Mouse (Mus musculus): Measurements from ENCODE around the gene Tmed1. TPM values are rescaled to one million over a fixed set of nuclear protein-coding genes. Genes with fewer than 3 reads are reported as not detected.

Gene Tmed1
- polyA plus RNA-seq, 1 experiment from 2014 or later, result 108 TPM

DNA sequence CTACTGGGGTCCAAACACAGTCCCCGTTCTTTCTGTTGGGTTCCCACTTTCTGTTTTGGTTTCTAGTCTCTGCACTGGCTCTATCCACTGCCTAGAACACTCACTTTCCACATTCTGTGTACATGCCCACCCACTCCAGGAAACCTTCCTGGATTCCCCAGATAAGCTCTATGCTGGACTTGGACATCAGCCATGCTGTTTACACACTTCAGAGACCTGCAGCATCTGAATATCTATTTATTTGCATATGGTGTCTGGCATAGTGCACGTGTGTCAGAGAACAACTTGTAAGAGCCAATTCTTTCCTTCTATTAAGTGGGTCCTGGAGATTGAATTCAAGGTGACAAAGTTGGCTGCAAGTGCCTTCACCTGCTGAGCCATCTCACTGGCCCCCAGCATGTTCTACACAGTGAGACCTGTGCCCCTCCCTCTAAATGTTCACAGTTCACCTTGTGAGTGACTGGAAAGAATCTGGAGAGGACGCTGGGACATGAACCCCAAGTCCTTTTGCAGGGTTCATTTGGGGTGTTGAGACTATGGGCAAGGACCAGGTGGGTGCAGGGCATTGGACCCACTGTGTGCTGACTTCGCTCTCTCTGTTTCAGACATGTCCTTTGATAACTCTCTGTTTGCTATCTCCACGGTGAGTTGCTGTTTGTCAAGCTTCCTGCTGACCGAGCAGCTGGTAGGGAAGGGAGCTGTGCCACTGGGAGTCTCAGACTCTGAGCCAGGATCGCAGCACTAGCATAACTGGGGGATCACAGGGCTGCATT lies 30.1 kb upstream of the Tmed1 start:
- no peak for DNase-seq
- 67% methylated on average over 7 of the region's 7 CpGs for WGBS

DNA sequence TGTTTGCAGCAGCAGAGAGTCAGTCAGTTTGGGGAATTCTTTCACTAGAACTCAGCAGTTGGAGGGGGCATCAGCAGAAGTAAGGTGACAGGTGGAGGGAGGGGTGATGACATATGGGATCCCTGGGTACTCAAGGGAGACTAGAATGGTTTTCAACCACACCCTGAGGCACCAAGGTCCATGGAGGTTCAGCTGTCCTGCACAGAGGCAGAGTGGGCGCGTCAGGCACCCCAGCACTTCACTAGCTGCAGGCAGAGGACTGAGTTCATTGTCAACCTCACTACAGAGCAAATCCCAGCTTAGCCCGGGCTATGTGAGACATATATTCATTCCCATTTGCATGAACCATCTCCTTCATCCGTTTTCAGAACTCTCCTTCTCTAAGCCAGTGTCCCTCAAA lies 27.0 kb upstream of the Tmed1 start:
- H3K27me3 ChIP-seq (ENCODE audit: insufficient read depth, low read length), result no peaks in the 10 kb centered on the region
- no peak overlapping the region for H3K4me3 ChIP-seq (ENCODE audit: low read depth, low read length)
- H3K9ac ChIP-seq, result no peak overlapping the region
- no peaks in the 10 kb centered on the region for H3K36me3 ChIP-seq (ENCODE audit: insufficient read depth)
- H3K4me2 ChIP-seq, result no peak overlapping the region
- 67% methylated on average over 4 of the region's 4 CpGs for WGBS
- TF ChIP-seq CTCF (IDR thresholded peaks at IDR 0.05; ENCODE audit: low read depth), result no peak
- H3K27ac ChIP-seq (ENCODE audit: low read depth), result no peak overlapping the region
- no peak for ATAC-seq (ENCODE audit: insufficient read depth)
- no peak for DNase-seq
- no peaks in the 10 kb centered on the region for H3K4me1 ChIP-seq (ENCODE audit: insufficient read depth)
- no peaks in the 10 kb centered on the region for H3K9me3 ChIP-seq (ENCODE audit: low read depth, low read length)

More for the DNA sequence above, 30.1 kb upstream of the Tmed1 start:
- Histone ChIP-seq H3K27ac (ENCODE audit: low read depth) (no peak overlapping the region), H3K27me3 (ENCODE audit: insufficient read depth, low read length) (no peaks in the 10 kb centered on the region), H3K4me3 (ENCODE audit: low read depth, low read length) (no peak overlapping the region), H3K4me1 (ENCODE audit: insufficient read depth) (no peaks in the 10 kb centered on the region), H3K4me2 (no peak overlapping the region), H3K36me3 (ENCODE audit: insufficient read depth) (no peaks in the 10 kb centered on the region), H3K9ac (no peak overlapping the region), H3K9me3 (ENCODE audit: low read depth, low read length) (no peaks in the 10 kb centered on the region)
- ATAC-seq (ENCODE audit: insufficient read depth), result no peak
- no peak for TF ChIP-seq CTCF (IDR thresholded peaks at IDR 0.05; ENCODE audit: low read depth)

DNA sequence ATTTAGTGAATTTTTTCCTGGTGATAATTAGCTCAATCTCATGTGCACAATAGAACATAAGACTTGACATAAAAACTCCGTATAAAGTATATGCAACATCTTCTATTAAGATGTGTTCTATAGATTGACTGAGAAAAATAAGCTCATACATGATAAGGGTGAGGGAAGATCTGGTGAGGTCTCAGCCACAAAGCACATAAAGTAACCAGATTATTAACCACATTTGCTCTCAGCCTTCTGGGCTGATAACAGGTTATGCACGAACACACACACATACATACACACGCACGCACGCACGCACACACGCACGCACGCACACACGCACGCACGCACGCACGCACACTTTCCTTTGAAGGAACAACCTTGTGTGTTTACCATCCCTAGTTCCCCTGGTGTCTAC lies 26.4 kb upstream of the Tmed1 start:
- TF ChIP-seq CTCF (IDR thresholded peaks at IDR 0.05; ENCODE audit: low read depth), result no peak
- Histone ChIP-seq H3K4me2 (no peak overlapping the region), H3K4me3 (ENCODE audit: low read depth, low read length) (no peak overlapping the region), H3K27me3 (ENCODE audit: insufficient read depth, low read length) (no peaks in the 10 kb centered on the region), H3K9me3 (ENCODE audit: low read depth, low read length) (no peaks in the 10 kb centered on the region), H3K4me1 (ENCODE audit: insufficient read depth) (no peaks in the 10 kb centered on the region), H3K27ac (ENCODE audit: low read depth) (no peak overlapping the region), H3K36me3 (ENCODE audit: insufficient read depth) (no peaks in the 10 kb centered on the region), H3K9ac (no peak overlapping the region)
- 90% methylated on average over 14 of the region's 14 CpGs for WGBS
- ATAC-seq (ENCODE audit: insufficient read depth), result no peak
- DNase-seq, result no peak

DNA sequence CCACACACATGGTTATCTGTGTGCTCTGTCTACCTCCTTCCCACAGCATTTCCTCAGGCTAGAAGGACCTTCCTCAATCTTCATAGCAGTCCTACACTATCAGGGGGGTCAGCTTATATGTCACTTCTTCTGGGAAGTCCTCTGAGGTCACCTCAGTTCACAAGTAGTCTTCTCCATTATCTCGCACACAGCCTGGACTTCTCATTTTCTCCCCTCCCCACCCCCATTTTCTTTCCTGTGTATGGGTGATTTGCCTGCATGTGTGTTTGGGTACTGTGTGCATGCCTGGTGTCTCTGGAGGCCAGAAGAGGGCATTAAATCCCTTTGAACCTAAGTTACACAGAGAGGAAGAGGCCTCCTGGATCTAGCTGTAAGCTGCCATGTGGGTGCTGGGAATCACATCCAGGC lies 17.9 kb upstream of the Tmed1 start:
- H3K36me3 ChIP-seq (ENCODE audit: insufficient read depth), result no peaks in the 10 kb centered on the region
- WGBS, result 59% methylated on average over 1 of the region's 1 CpGs
- no peaks in the 10 kb centered on the region for H3K27me3 ChIP-seq (ENCODE audit: insufficient read depth, low read length)
- TF ChIP-seq CTCF (IDR thresholded peaks at IDR 0.05; ENCODE audit: low read depth), result no peak
- H3K4me3 ChIP-seq (ENCODE audit: low read depth, low read length), result no peak overlapping the region
- no peak overlapping the region for H3K27ac ChIP-seq (ENCODE audit: low read depth)
- no peak overlapping the region for H3K9ac ChIP-seq
- no peak overlapping the region for H3K4me2 ChIP-seq
- no peaks in the 10 kb centered on the region for H3K9me3 ChIP-seq (ENCODE audit: low read depth, low read length)
- H3K4me1 ChIP-seq (ENCODE audit: insufficient read depth), result no peaks in the 10 kb centered on the region
- ATAC-seq (ENCODE audit: insufficient read depth), result no peak
- DNase-seq, result no peak

DNA sequence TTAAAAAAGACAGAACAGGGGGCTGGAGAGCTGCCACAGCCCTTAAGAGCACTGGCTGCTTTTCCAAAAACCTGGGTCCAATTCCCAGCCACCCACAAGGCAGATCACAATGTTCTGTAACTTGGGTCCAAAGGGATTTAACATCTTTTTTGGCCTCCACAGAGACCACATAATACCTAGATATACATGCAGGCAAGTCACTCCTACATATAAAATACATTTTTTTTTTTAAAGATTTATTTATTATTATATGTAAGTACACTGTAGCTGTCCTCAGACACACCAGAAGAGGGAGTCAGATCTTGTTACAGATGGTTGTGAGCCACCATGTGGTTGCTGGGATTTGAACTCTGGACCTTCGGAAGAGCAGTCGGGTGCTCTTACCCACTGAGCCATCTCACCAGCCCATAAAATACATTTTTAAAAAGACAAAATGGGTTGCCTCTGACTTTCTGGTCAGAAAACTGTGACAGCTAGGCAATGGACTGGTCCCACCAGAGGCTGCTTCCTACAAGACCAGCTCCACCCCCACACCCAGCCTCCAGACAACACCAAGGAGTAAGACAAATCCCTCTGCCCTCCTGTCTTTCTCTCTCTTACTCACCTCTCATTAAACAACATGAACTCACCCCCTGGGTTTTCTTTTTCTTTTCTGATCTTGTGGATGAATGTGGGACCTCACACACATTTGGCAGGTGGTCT lies 17.2 kb upstream of the Tmed1 start:
- TF ChIP-seq CTCF (IDR thresholded peaks at IDR 0.05; ENCODE audit: low read depth), result no peak
- H3K27ac ChIP-seq (ENCODE audit: low read depth), result no peak overlapping the region
- H3K9ac ChIP-seq, result no peak overlapping the region
- H3K4me1 ChIP-seq (ENCODE audit: insufficient read depth), result no peaks in the 10 kb centered on the region
- no peaks in the 10 kb centered on the region for H3K9me3 ChIP-seq (ENCODE audit: low read depth, low read length)
- no peak for ATAC-seq (ENCODE audit: insufficient read depth)
- H3K36me3 ChIP-seq (ENCODE audit: insufficient read depth), result no peaks in the 10 kb centered on the region
- H3K4me3 ChIP-seq (ENCODE audit: low read depth, low read length), result no peak overlapping the region
- DNase-seq, result no peak
- H3K27me3 ChIP-seq (ENCODE audit: insufficient read depth, low read length), result no peaks in the 10 kb centered on the region
- H3K4me2 ChIP-seq, result no peak overlapping the region
- WGBS, result 87% methylated on average over 2 of the region's 2 CpGs

DNA sequence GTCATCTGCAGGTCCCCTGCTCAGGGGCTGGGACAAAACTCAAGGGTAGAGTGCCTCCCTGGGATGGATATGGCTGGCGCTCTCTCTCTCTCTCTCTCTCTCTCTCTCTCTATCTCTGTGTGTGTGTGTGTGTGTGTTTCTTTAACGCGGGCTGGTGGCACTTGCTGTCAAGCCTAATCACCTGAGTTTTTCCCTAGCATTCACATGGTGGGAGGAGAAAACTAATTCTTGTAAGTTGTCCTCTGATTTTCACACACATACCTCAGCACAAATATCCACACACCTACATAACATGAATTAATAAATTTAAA lies 16.5 kb upstream of the Tmed1 start:
- no peak overlapping the region for H3K9ac ChIP-seq
- ATAC-seq (ENCODE audit: insufficient read depth), result no peak
- H3K4me3 ChIP-seq (ENCODE audit: low read depth, low read length), result no peak overlapping the region
- DNase-seq, result no peak
- H3K9me3 ChIP-seq (ENCODE audit: low read depth, low read length), result no peaks in the 10 kb centered on the region
- no peak for TF ChIP-seq CTCF (IDR thresholded peaks at IDR 0.05; ENCODE audit: low read depth)
- WGBS, result 77% methylated on average over 3 of the region's 3 CpGs
- H3K4me2 ChIP-seq, result no peak overlapping the region
- H3K4me1 ChIP-seq (ENCODE audit: insufficient read depth), result no peaks in the 10 kb centered on the region
- H3K27me3 ChIP-seq (ENCODE audit: insufficient read depth, low read length), result no peaks in the 10 kb centered on the region
- no peak overlapping the region for H3K27ac ChIP-seq (ENCODE audit: low read depth)
- no peaks in the 10 kb centered on the region for H3K36me3 ChIP-seq (ENCODE audit: insufficient read depth)

DNA sequence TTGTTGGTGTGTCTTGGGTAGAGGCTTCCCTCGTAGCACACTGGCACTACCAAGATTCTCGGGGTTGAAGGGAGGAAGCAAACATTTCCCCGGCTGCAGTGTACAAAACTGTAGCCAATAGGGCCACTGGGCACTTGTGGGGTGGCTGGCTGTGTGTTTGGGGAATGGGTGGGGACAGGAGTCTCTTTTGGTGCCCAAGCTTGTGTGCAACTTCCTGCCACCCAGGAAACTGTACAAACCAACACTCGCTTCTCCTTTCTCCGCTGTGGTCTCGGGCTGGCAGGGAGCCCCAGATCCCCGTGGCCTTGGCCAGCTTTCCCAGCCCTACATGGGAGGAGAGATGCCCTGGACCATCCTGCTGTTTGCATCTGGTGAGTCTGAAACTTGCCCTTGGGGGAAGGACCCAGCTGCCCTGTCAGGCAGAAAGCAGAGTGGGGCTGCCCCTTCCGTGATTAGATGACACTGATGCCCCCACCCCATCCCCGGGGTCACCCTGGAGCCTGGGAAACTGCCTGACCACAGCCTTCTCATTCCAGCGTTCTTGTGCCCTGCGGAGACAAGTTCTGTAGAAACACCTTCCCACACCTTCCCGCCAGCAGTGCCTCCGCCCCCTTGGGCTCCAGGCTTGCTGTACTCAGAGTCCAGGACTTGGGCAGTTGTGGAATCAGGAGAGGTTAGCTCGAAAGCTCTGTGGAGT lies 16.0 kb upstream of the Tmed1 start, which contains the start of gene AB124611:
Gene AB124611, plus strand, starts transcription at position 240 of the 697 bp plus-strand sequence.
- Histone ChIP-seq H3K4me1 (ENCODE audit: insufficient read depth) (no peaks in the 10 kb centered on the region), H3K27me3 (ENCODE audit: insufficient read depth, low read length) (no peaks in the 10 kb centered on the region), H3K4me3 (ENCODE audit: low read depth, low read length) (no peak within 1 kb of the TSS), H3K36me3 (ENCODE audit: insufficient read depth) (no peaks in the 10 kb centered on the region), H3K27ac (ENCODE audit: low read depth) (no peak within 1 kb of the TSS), H3K4me2 (no peak within 1 kb of the TSS), H3K9me3 (ENCODE audit: low read depth, low read length) (no peaks in the 10 kb centered on the region), H3K9ac (no peak within 1 kb of the TSS)
- no peak for DNase-seq
- WGBS, result 58% methylated on average over 14 of the region's 14 CpGs
- TF ChIP-seq CTCF (IDR thresholded peaks at IDR 0.05; ENCODE audit: low read depth), result no peak
- no peak for ATAC-seq (ENCODE audit: insufficient read depth)
